Mouse (Mus musculus): ENCODE measurements around the gene Nrsn2. TPM values are rescaled to one million over a fixed set of nuclear protein-coding genes. Genes with fewer than 3 reads are reported as not detected.

Nrsn2 gene
- polyA plus RNA-seq, 1 experiment from 2014 or later = 2.2 TPM

DNA sequence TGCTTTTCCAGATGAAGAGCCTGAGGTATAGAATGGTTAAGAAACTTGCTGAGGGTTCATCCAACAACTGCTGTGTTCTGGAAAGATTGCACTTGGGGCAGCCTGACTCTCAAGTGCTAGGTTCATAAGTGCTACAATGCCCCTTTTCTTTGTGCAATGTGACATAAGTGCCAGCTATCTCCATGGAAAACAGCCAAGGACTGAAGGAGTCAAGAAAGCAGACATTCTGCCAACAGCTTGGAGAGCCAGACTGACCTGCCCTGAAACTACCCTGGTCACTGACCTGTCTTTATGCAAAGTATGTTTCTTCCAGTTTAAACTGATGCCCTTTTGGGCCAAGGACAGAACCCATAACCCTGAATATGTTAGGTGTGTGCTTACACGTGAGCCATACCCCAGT is 39.6 kb downstream of the Nrsn2 start:
- H3K4me1 ChIP-seq = 0 out of 2 replicates have a peak, but pooled peaks cover 4% of the 10 kb centered on the region
- no peak overlapping the region for H3K4me2 ChIP-seq
- no peaks in the 10 kb centered on the region for H3K9me3 ChIP-seq (replicated peaks)
- H3K27me3 ChIP-seq = no peaks in the 10 kb centered on the region
- no peak overlapping the region for H3K9ac ChIP-seq
- H3K27ac ChIP-seq = no peak overlapping the region
- H3K4me3 ChIP-seq (replicated peaks) = no peak overlapping the region
- H3K36me3 ChIP-seq = no peaks in the 10 kb centered on the region
- ATAC-seq (replicated peaks; ENCODE audit: low FRiP score) = no peak
- 76% methylated on average over 1 of the region's 1 CpGs for WGBS

GRCm38 (mm10) chr2:152335289-152335820 is 41.1 kb downstream of the Nrsn2 start:
- Histone ChIP-seq H3K27me3 (no peaks in the 10 kb centered on the region), H3K4me2 (no peak overlapping the region), H3K9ac (no peak overlapping the region), H3K4me1 (peaks cover 18% of the 10 kb centered on the region), H3K27ac (no peak overlapping the region), H3K36me3 (no peaks in the 10 kb centered on the region), H3K9me3 (replicated peaks) (no peaks in the 10 kb centered on the region), H3K4me3 (replicated peaks) (no peak overlapping the region)
- 63% methylated on average over 10 of the region's 11 CpGs for WGBS
- ATAC-seq (replicated peaks; ENCODE audit: low FRiP score) = no peak

- H3K4me2 ChIP-seq = no peak overlapping the region
- WGBS = 81% methylated on average over 4 of the region's 4 CpGs
- H3K27ac ChIP-seq = no peak overlapping the region
- H3K4me1 ChIP-seq = peaks cover 18% of the 10 kb centered on the region
- no peak for ATAC-seq (replicated peaks; ENCODE audit: low FRiP score)
- no peak overlapping the region for H3K9ac ChIP-seq
- peaks cover 17% of the 10 kb centered on the region for H3K36me3 ChIP-seq
- no peak overlapping the region for H3K4me3 ChIP-seq (replicated peaks)
- no peaks in the 10 kb centered on the region for H3K9me3 ChIP-seq (replicated peaks)
- H3K27me3 ChIP-seq = no peaks in the 10 kb centered on the region
Observed at GRCm38 (mm10) chr2:152333345-152334006, 43.0 kb downstream of the Nrsn2 start.

- H3K27me3 ChIP-seq = no peaks in the 10 kb centered on the region
- peaks cover 27% of the 10 kb centered on the region for H3K36me3 ChIP-seq
- WGBS = 0% methylated on average over 54 of the region's 54 CpGs
- H3K4me1 ChIP-seq = peaks cover 18% of the 10 kb centered on the region
- H3K4me2 ChIP-seq = peak within 1 kb of the TSS; percentile 87
- peak within 1 kb of the TSS; percentile 97 for H3K27ac ChIP-seq
- peak; percentile 97 for ATAC-seq (replicated peaks; ENCODE audit: low FRiP score)
- H3K9me3 ChIP-seq (replicated peaks) = no peaks in the 10 kb centered on the region
- peak within 1 kb of the TSS; percentile 95 for H3K4me3 ChIP-seq (replicated peaks)
- peak within 1 kb of the TSS; percentile 88 for H3K9ac ChIP-seq
Observed at GRCm38 (mm10) chr2:152332101-152332825, 44.2 kb downstream of the Nrsn2 start, which contains the start of gene Rbck1. Gene Rbck1, minus strand, starts transcription at chr2:152332653.

GRCm38 (mm10) chr2:152330858-152331423 is 45.5 kb downstream of the Nrsn2 start:
- no peak overlapping the region for H3K27ac ChIP-seq
- ATAC-seq (replicated peaks; ENCODE audit: low FRiP score) = no peak
- H3K9me3 ChIP-seq (replicated peaks) = no peaks in the 10 kb centered on the region
- peaks cover 18% of the 10 kb centered on the region for H3K4me1 ChIP-seq
- peak overlapping the region; percentile 95 for H3K4me3 ChIP-seq (replicated peaks)
- 63% methylated on average over 7 of the region's 7 CpGs for WGBS
- H3K9ac ChIP-seq = peak overlapping the region; percentile 88; the same call in 1 of the 2 replicates
- peaks cover 40% of the 10 kb centered on the region for H3K36me3 ChIP-seq
- H3K27me3 ChIP-seq = no peaks in the 10 kb centered on the region
- H3K4me2 ChIP-seq = peak overlapping the region; percentile 87

DNA sequence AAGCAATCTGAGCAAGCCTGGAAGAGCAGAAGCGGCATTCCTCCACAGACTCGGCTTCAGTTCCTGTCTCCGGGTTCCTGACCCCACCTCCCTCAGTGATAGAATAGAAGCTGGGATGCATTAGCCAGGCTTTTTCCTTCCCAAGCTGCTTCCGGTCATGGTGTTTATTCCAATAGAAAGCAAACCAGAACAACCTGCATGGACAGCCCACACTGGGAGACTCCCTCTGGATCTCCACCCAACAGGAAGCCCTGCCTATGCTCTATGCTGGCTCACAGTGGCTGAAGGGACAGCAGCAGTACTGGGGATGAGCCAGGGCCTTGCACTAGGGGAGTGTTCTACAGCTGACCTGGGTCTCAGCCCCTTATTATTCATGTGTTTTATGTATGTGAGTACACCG is 48.5 kb downstream of the Nrsn2 start:
- WGBS = 66% methylated on average over 5 of the region's 5 CpGs
- H3K4me3 ChIP-seq (replicated peaks) = no peak overlapping the region
- H3K4me1 ChIP-seq = peaks cover 18% of the 10 kb centered on the region
- no peak for ATAC-seq (replicated peaks; ENCODE audit: low FRiP score)
- H3K4me2 ChIP-seq = no peak overlapping the region
- H3K9me3 ChIP-seq (replicated peaks) = no peaks in the 10 kb centered on the region
- no peaks in the 10 kb centered on the region for H3K27me3 ChIP-seq
- H3K27ac ChIP-seq = no peak overlapping the region
- H3K36me3 ChIP-seq = peaks cover 70% of the 10 kb centered on the region
- H3K9ac ChIP-seq = no peak overlapping the region

GRCm38 (mm10) chr2:152326654-152327053 is 49.8 kb downstream of the Nrsn2 start:
- Histone ChIP-seq H3K36me3 (peaks cover 83% of the 10 kb centered on the region), H3K4me1 (peaks cover 12% of the 10 kb centered on the region), H3K9me3 (replicated peaks) (no peaks in the 10 kb centered on the region), H3K27ac (no peak overlapping the region), H3K27me3 (no peaks in the 10 kb centered on the region), H3K4me2 (no peak overlapping the region), H3K9ac (no peak overlapping the region), H3K4me3 (replicated peaks) (no peak overlapping the region)
- WGBS = 85% methylated on average over 8 of the region's 8 CpGs
- no peak for ATAC-seq (replicated peaks; ENCODE audit: low FRiP score)

DNA sequence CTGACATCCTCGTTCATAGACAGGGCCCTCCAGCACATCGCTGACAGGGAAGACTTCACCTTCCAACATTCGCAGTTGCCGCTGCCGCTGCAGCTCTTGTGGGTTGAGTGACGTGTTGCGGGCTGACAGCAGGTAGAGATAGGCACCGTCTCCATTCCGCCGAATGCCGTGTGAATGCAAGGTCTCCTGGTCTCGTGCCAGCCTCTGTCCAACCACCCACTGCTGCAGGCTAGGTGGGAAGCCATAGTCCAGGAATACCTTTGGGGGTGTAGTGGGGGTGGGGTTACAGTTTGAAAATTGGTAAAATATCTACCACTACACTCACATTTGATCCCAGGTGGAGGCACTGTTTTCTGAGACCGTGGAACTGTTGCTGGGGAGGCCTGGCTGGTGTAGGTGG is 50.3 kb downstream of the Nrsn2 start:
- Histone ChIP-seq H3K27me3 (no peaks in the 10 kb centered on the region), H3K4me2 (no peak overlapping the region), H3K9ac (no peak overlapping the region), H3K27ac (no peak overlapping the region), H3K4me1 (peaks cover 7% of the 10 kb centered on the region), H3K4me3 (replicated peaks) (no peak overlapping the region), H3K9me3 (replicated peaks) (no peaks in the 10 kb centered on the region), H3K36me3 (peaks cover 88% of the 10 kb centered on the region)
- WGBS = 95% methylated on average over 13 of the region's 13 CpGs
- ATAC-seq (replicated peaks; ENCODE audit: low FRiP score) = no peak

- Histone ChIP-seq H3K36me3 (peaks cover 94% of the 10 kb centered on the region), H3K9ac (no peak overlapping the region), H3K27ac (no peak overlapping the region), H3K9me3 (replicated peaks) (no peaks in the 10 kb centered on the region), H3K27me3 (no peaks in the 10 kb centered on the region), H3K4me1 (no peaks in the 10 kb centered on the region), H3K4me3 (replicated peaks) (no peak overlapping the region), H3K4me2 (no peak overlapping the region)
- ATAC-seq (replicated peaks; ENCODE audit: low FRiP score) = no peak
- 70% methylated on average over 3 of the region's 3 CpGs for WGBS
Observed at GRCm38 (mm10) chr2:152324842-152325241, 51.6 kb downstream of the Nrsn2 start.

- no peak overlapping the region for H3K4me2 ChIP-seq
- 91% methylated on average over 14 of the region's 14 CpGs for WGBS
- H3K4me1 ChIP-seq = no peaks in the 10 kb centered on the region
- no peak overlapping the region for H3K9ac ChIP-seq
- no peak overlapping the region for H3K27ac ChIP-seq
- no peaks in the 10 kb centered on the region for H3K9me3 ChIP-seq (replicated peaks)
- H3K27me3 ChIP-seq = no peaks in the 10 kb centered on the region
- H3K4me3 ChIP-seq (replicated peaks) = no peak overlapping the region
- no peak for ATAC-seq (replicated peaks; ENCODE audit: low FRiP score)
- H3K36me3 ChIP-seq = peaks cover 94% of the 10 kb centered on the region
Observed at GRCm38 (mm10) chr2:152323971-152324370, 52.5 kb downstream of the Nrsn2 start.

GRCm38 (mm10) chr2:152322198-152322597 is 54.2 kb downstream of the Nrsn2 start:
- Histone ChIP-seq H3K4me1 (no peaks in the 10 kb centered on the region), H3K9me3 (replicated peaks) (no peaks in the 10 kb centered on the region), H3K9ac (no peak overlapping the region), H3K27ac (no peak overlapping the region), H3K27me3 (no peaks in the 10 kb centered on the region), H3K4me3 (replicated peaks) (no peak overlapping the region), H3K36me3 (peaks cover 94% of the 10 kb centered on the region), H3K4me2 (no peak overlapping the region)
- 91% methylated on average over 6 of the region's 6 CpGs for WGBS
- no peak for ATAC-seq (replicated peaks; ENCODE audit: low FRiP score)

GRCm38 (mm10) chr2:152321558-152321957 is 54.9 kb downstream of the Nrsn2 start:
- peaks cover 94% of the 10 kb centered on the region for H3K36me3 ChIP-seq
- WGBS = 79% methylated on average over 5 of the region's 5 CpGs

More at GRCm38 (mm10) chr2:152321558-152321957, 54.9 kb downstream of the Nrsn2 start:
- H3K4me1 ChIP-seq = no peaks in the 10 kb centered on the region
- H3K9me3 ChIP-seq (replicated peaks) = no peaks in the 10 kb centered on the region
- no peak overlapping the region for H3K9ac ChIP-seq
- no peak for ATAC-seq (replicated peaks; ENCODE audit: low FRiP score)
- H3K27ac ChIP-seq = no peak overlapping the region
- no peaks in the 10 kb centered on the region for H3K27me3 ChIP-seq
- no peak overlapping the region for H3K4me2 ChIP-seq
- H3K4me3 ChIP-seq (replicated peaks) = no peak overlapping the region

Measured in kidney, embryonic 15.5 days (tissue).